Mouse (Mus musculus) kidney, embryonic 14.5 days (tissue): ENCODE data around the gene Tctn3. TPM values are rescaled to one million over a fixed set of nuclear protein-coding genes. Genes with fewer than 3 reads are reported as not detected.

ENCODE experiments used
- ATAC-seq: fragments of 200-750 bp; cut with Nextera tagmentation; 2 replicates; pipeline ENCODE4 v1.8.0; 2017; ENCODE audit warnings: moderate number of reproducible peaks, mild to moderate bottlenecking, moderate TSS enrichment, moderate library complexity; ENCODE audit not compliant: low FRiP score, low TSS enrichment
- H3K27ac ChIP-seq: fragments of 300-500 bp; sonication (generic); 2 replicates; pipeline ENCODE4 v1.5.1; 2014; ENCODE audit warnings: low read depth, mild to moderate bottlenecking, low read length, moderate library complexity, mixed read lengths
- H3K27me3 ChIP-seq: fragments of 300-500 bp; sonication (generic); 2 replicates; pipeline ENCODE4 v1.6.1; 2014; ENCODE audit warnings: mild to moderate bottlenecking, low read length; ENCODE audit not compliant: control insufficient read depth, insufficient read depth
- H3K36me3 ChIP-seq: fragments of 300-500 bp; sonication (generic); 2 replicates; pipeline ENCODE4 v1.6.1; 2014; ENCODE audit warnings: low read length, mixed read lengths; ENCODE audit not compliant: control insufficient read depth, insufficient read depth
- H3K4me1 ChIP-seq: fragments of 300-500 bp; sonication (generic); 2 replicates; pipeline ENCODE4 v1.6.1; 2014; ENCODE audit warnings: low read length, mixed read lengths; ENCODE audit not compliant: control insufficient read depth, insufficient read depth
- H3K4me2 ChIP-seq: fragments of 300-500 bp; sonication (generic); replicated peaks from 2 replicates; pipeline ENCODE4 v1.6.1; 2014; ENCODE audit warnings: low read depth, mild to moderate bottlenecking, low read length
- H3K4me3 ChIP-seq: fragments of 300-500 bp; sonication (generic); 2 replicates; pipeline ENCODE4 v1.5.1; 2014; ENCODE audit warnings: mild to moderate bottlenecking, low read length
- H3K9ac ChIP-seq: fragments of 300-500 bp; sonication (generic); 2 replicates; pipeline ENCODE4 v1.6.1; 2014; ENCODE audit warnings: low read depth, mild to moderate bottlenecking, low read length, moderate library complexity
- H3K9me3 ChIP-seq: fragments of 300-500 bp; sonication (generic); 2 replicates; pipeline ENCODE4 v1.6.1; 2016; ENCODE audit warnings: low read length; ENCODE audit not compliant: control insufficient read depth
- WGBS: fragments of 180-500 bp; shearing (Covaris S2); extraction: QIAGEN DNeasy Blood & Tissue Kit; methylation state at CpG from one replicate; pipeline ENCODE4 v1.1.7; 2014; 5-methylcytosine and 5-hydroxymethylcytosine counted together
- polyA plus RNA-seq: library from polyadenylated mRNA; unstranded; fragments of >200 nt; fragmentation: Nextera tagmentation; extraction: Ambion mirVana; gene quantifications from 2 replicates; pipeline ENCODE4 v1.2.1, GENCODE M21; 2014

Gene Tctn3
- polyA plus RNA-seq = 6.9 and 10.0 TPM in 2 replicates

GRCm38 (mm10) chr19:40611830-40612506, at the start of gene Tctn3, which contains the start of gene Entpd1:
Tctn3 (minus strand) TSS chr19:40612233.
Entpd1 (plus strand) TSS chr19:40612366.
- Histone ChIP-seq H3K27ac (no peak within 1 kb of the TSS), H3K4me2 (peak within 1 kb of the TSS; percentile 81), H3K27me3 (no peaks in the 10 kb centered on the region), H3K4me3 (peak within 1 kb of the TSS; percentile 67), H3K9me3 (no peaks in the 10 kb centered on the region), H3K36me3 (peaks cover 16% of the 10 kb centered on the region), H3K4me1 (peaks cover 4% of the 10 kb centered on the region; the same call in 1 of the 2 replicates), H3K9ac (peak within 1 kb of the TSS; percentile 62)
- WGBS = under 1% methylated on average over 45 of the region's 45 CpGs
- ATAC-seq = peak; percentile 100

GRCm38 (mm10) chr19:40661108-40661507, 49.1 kb upstream of the Tctn3 start:
- H3K4me2 ChIP-seq = no peak overlapping the region; the same call in 1 of the 2 replicates

GRCm38 (mm10) chr19:40660510-40660909, 48.5 kb upstream of the Tctn3 start:
- H3K4me2 ChIP-seq = peak overlapping the region; percentile 47
- no peaks in the 10 kb centered on the region for H3K27me3 ChIP-seq
- no peaks in the 10 kb centered on the region for H3K9me3 ChIP-seq
- H3K4me1 ChIP-seq = no peaks in the 10 kb centered on the region
- H3K27ac ChIP-seq = no peak overlapping the region
- no peak for ATAC-seq
- peak overlapping the region; percentile 35 for H3K4me3 ChIP-seq
- H3K36me3 ChIP-seq = no peaks in the 10 kb centered on the region
- 10% methylated on average over 9 of the region's 9 CpGs for WGBS
- peak overlapping the region; percentile 38; the same call in 1 of the 2 replicates for H3K9ac ChIP-seq

More at GRCm38 (mm10) chr19:40661108-40661507, 49.1 kb upstream of the Tctn3 start:
- no peak for ATAC-seq
- H3K4me3 ChIP-seq = no peak overlapping the region
- no peak overlapping the region for H3K9ac ChIP-seq
- H3K27ac ChIP-seq = no peak overlapping the region
- H3K27me3 ChIP-seq = no peaks in the 10 kb centered on the region
- no peaks in the 10 kb centered on the region for H3K9me3 ChIP-seq
- whole genome bisulfite sequencing = 62% methylated on average over 2 of the region's 2 CpGs
- no peaks in the 10 kb centered on the region for H3K36me3 ChIP-seq
- H3K4me1 ChIP-seq = no peaks in the 10 kb centered on the region

- H3K27ac ChIP-seq = no peak overlapping the region
- H3K9me3 ChIP-seq = no peaks in the 10 kb centered on the region
- ATAC-seq = no peak
- H3K4me2 ChIP-seq = peak overlapping the region; percentile 47
- peak overlapping the region; percentile 35 for H3K4me3 ChIP-seq
- WGBS = 3% methylated on average over 16 of the region's 16 CpGs
- no peaks in the 10 kb centered on the region for H3K27me3 ChIP-seq
- no peaks in the 10 kb centered on the region for H3K36me3 ChIP-seq
- no peaks in the 10 kb centered on the region for H3K4me1 ChIP-seq
- peak overlapping the region; percentile 38; the same call in 1 of the 2 replicates for H3K9ac ChIP-seq
Measured at GRCm38 (mm10) chr19:40659651-40660478, 47.8 kb upstream of the Tctn3 start.

GRCm38 (mm10) chr19:40658935-40659334, 46.9 kb upstream of the Tctn3 start:
- no peaks in the 10 kb centered on the region for H3K9me3 ChIP-seq
- no peaks in the 10 kb centered on the region for H3K36me3 ChIP-seq
- peak overlapping the region; percentile 47; the same call in 1 of the 2 replicates for H3K4me2 ChIP-seq
- H3K9ac ChIP-seq = no peak overlapping the region
- no peak overlapping the region; the same call in 1 of the 2 replicates for H3K4me3 ChIP-seq
- no peak for ATAC-seq
- H3K27ac ChIP-seq = no peak overlapping the region
- 39% methylated on average over 5 of the region's 5 CpGs for WGBS
- H3K27me3 ChIP-seq = no peaks in the 10 kb centered on the region
- no peaks in the 10 kb centered on the region for H3K4me1 ChIP-seq

- no peaks in the 10 kb centered on the region for H3K36me3 ChIP-seq
- no peaks in the 10 kb centered on the region for H3K27me3 ChIP-seq
- no peak overlapping the region for H3K4me2 ChIP-seq
- WGBS = 69% methylated on average over 6 of the region's 6 CpGs
- H3K9ac ChIP-seq = no peak overlapping the region
- no peak overlapping the region for H3K4me3 ChIP-seq
- H3K27ac ChIP-seq = no peak overlapping the region
- H3K4me1 ChIP-seq = no peaks in the 10 kb centered on the region
- no peaks in the 10 kb centered on the region for H3K9me3 ChIP-seq
- no peak for ATAC-seq
Measured at GRCm38 (mm10) chr19:40658281-40658680, 46.2 kb upstream of the Tctn3 start.

GRCm38 (mm10) chr19:40656207-40656606, 44.2 kb upstream of the Tctn3 start:
- Histone ChIP-seq H3K4me2 (no peak overlapping the region), H3K27me3 (no peaks in the 10 kb centered on the region), H3K27ac (no peak overlapping the region), H3K4me3 (no peak overlapping the region), H3K4me1 (no peaks in the 10 kb centered on the region), H3K9ac (no peak overlapping the region), H3K36me3 (no peaks in the 10 kb centered on the region), H3K9me3 (no peaks in the 10 kb centered on the region)
- no peak for ATAC-seq
- WGBS = 88% methylated on average over 5 of the region's 5 CpGs

- no peaks in the 10 kb centered on the region for H3K4me1 ChIP-seq
- H3K9me3 ChIP-seq = no peaks in the 10 kb centered on the region
- 78% methylated on average over 5 of the region's 5 CpGs for WGBS
- no peak for ATAC-seq
- no peaks in the 10 kb centered on the region for H3K27me3 ChIP-seq
- no peak overlapping the region for H3K4me3 ChIP-seq
- no peak overlapping the region for H3K4me2 ChIP-seq
- H3K9ac ChIP-seq = no peak overlapping the region
- H3K27ac ChIP-seq = no peak overlapping the region
- no peaks in the 10 kb centered on the region for H3K36me3 ChIP-seq
Measured at GRCm38 (mm10) chr19:40650090-40650489, 38.1 kb upstream of the Tctn3 start.
